Mouse (Mus musculus): ENCODE results near the gene Cd82.

- no peak for TF ChIP-seq CTCF (IDR thresholded peaks at IDR 0.05; ENCODE audit: extremely low read depth, insufficient read length, insufficient replicate concordance, low read depth, low read length)
- no peak for TF ChIP-seq POLR2A (IDR thresholded peaks at IDR 0.05; ENCODE audit: low read depth, low read length)
Observed at GRCm38 (mm10) chr2:93456140-93456539, 6.8 kb downstream of the Cd82 start.
